Mouse (Mus musculus): ENCODE data around the gene Nckipsd. TPM values are rescaled to one million over a fixed set of nuclear protein-coding genes. Genes with fewer than 3 reads are reported as not detected.

Nckipsd gene
- total RNA-seq, 2 experiments from 2014 or later, result 27.7 to 31.7 TPM

DNA sequence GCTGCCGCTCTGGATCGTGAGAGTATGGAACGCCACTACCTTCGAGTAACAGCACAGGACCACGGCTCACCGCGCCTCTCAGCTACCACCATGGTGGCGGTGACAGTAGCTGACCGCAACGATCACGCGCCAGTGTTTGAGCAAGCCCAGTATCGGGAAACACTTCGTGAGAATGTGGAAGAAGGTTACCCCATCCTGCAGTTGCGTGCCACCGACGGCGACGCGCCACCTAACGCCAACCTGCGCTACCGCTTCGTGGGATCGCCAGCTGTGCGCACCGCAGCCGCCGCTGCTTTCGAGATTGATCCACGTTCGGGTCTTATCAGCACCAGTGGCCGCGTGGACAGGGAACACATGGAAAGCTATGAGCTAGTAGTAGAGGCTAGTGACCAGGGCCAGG lies 19.3 kb downstream of the Nckipsd start:
- intact Hi-C loops (cut with DNase I), result no loop called here
- no peak for DNase-seq (ENCODE audit: extremely low spot score in 1 of 2, low spot score in 2 of 2)

DNA sequence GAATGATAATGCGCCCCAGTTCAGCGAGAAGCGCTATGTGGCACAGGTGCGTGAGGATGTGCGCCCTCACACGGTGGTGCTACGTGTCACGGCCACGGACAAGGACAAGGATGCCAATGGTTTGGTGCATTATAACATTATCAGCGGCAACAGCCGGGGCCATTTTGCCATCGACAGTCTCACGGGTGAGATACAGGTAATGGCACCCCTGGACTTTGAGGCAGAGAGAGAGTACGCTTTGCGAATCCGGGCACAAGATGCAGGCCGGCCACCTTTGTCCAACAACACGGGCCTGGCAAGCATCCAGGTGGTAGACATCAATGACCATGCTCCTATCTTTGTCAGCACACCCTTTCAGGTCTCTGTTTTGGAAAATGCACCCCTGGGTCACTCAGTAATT lies 19.7 kb downstream of the Nckipsd start:
- no peak for DNase-seq (ENCODE audit: extremely low spot score in 1 of 2, low spot score in 2 of 2)
- intact Hi-C loops (cut with DNase I), result no loop called here

DNA sequence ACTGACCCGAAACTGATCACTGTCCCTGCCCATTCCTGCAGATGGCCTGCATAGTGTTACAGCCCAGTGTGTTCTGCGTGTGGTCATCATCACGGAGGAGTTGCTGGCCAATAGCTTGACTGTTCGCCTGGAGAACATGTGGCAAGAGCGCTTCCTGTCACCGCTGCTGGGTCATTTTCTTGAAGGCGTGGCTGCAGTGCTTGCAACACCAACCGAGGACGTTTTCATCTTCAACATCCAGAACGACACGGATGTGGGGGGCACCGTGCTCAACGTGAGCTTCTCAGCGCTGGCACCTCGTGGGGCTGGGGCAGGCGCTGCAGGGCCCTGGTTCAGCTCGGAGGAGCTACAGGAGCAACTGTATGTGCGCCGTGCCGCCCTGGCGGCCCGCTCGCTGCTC lies 23.5 kb downstream of the Nckipsd start:
- no peak for DNase-seq (ENCODE audit: extremely low spot score in 1 of 2, low spot score in 2 of 2)
- intact Hi-C loops (cut with DNase I), result no loop called here

DNA sequence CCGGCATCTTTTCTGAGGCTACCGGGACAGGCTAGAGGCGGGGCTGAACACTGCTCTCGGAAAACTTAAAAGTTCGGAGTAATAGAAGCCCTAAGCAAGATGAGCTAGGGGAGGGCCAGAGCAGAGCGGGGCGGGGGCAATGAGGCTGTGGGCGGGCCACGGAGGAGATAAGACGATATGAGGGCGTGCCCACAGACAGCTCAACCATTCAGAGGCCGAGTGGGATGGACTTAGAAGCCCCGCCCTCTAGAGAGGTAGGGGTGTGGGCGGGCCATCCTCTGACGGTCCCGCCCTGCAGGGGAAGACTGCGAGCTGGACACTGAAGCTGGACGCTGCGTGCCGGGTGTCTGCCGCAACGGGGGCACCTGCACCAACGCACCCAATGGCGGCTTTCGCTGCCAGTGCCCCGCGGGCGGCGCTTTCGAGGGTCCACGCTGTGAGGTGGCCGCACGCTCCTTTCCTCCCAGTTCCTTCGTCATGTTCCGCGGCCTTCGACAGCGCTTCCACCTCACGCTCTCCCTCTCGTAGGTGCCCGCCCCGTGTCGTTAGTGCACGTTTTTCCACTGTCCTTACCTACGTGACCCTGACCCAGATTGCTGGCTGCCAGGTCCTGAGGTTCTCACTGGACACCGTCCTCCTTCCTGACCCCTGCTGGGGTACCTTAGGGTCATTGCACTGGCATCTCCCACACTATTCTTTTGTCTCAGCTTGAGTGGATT lies 24.4 kb downstream of the Nckipsd start:
- intact Hi-C loops (cut with DNase I), result no loop called here
- DNase-seq (ENCODE audit: extremely low spot score in 1 of 2, low spot score in 2 of 2), result peak; percentile 70 to 91

DNA sequence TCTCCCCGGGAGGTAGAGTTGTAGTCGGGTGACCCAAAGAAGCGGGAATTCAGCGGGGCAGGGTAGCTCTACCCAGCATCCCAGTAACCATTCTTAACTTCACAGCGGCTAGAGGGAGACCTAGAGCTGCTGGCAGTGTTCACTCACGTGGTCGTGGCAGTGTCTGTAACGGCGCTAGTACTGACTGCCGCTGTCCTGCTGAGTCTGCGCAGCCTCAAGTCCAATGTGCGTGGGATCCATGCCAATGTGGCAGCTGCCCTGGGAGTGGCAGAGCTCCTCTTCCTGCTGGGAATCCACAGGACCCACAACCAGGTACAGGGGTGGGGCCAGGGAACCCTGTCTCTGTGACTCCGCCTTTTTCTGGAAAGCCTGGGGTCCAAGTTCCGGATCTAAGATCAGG lies 34.8 kb downstream of the Nckipsd start:
- peak in 1 of 2 experiments; percentile 83 for DNase-seq (ENCODE audit: extremely low spot score in 1 of 2, low spot score in 2 of 2)
- intact Hi-C loops (cut with DNase I), result no loop called here

DNA sequence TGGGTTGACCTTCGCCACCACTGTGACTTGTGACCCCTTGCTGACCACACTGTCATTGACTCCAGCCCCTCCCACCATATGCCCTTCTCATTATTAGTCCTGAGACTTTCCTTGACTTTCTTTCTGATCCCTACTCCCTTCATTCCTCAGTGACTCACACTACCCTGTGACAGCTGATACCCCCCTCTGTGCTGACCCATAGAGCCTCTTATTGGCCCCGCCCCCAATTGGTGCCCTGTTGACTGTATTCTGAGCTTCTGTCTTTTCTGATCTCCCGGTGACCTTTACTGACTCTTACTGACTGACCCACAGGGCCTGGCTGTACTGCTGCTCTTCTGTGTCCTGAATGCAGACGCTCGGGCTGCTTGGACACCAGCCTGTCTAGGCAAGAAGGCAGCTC lies 37.2 kb downstream of the Nckipsd start:
- DNase-seq (ENCODE audit: extremely low spot score in 1 of 2, low spot score in 2 of 2), result no peak
- intact Hi-C loops (cut with DNase I), result no loop called here

DNA sequence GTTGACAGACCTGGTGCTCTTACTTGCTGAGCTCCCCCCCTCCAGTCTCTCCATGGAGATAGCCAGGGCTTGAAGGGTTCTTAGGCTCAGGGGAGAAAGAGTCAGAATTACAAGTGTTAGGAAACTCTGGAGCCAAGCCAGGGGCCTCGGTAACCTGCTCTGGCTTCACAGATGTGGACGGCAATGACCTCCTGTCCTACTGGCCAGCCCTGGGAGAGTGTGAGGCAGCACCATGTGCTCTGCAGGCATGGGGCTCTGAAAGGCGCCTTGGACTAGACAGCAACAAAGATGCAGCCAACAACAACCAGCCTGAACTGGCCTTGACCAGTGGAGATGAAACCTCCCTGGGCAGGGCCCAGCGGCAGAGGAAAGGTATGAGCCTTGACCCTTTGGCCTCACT lies 39.2 kb downstream of the Nckipsd start:
- intact Hi-C loops (cut with DNase I), result no loop called here
- no peak for DNase-seq (ENCODE audit: extremely low spot score in 1 of 2, low spot score in 2 of 2)

DNA sequence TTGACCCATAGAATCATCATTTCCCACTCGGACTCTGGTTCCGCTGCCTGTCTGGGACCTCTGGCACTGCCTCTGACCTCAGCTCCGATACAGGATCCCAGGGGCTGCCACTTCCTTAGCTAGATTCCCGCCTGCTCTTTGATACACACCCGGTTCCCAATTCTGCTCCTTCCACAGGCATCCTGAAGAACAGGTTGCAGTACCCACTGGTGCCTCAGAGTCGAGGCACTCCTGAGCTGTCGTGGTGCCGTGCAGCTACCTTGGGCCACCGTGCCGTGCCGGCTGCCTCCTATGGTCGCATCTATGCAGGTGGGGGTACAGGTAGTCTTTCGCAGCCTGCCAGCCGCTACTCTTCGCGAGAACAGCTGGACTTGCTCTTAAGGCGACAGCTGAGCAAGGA lies 40.3 kb downstream of the Nckipsd start:
- intact Hi-C loops (cut with DNase I), result no loop called here
- DNase-seq (ENCODE audit: extremely low spot score in 1 of 2, low spot score in 2 of 2), result no peak

DNA sequence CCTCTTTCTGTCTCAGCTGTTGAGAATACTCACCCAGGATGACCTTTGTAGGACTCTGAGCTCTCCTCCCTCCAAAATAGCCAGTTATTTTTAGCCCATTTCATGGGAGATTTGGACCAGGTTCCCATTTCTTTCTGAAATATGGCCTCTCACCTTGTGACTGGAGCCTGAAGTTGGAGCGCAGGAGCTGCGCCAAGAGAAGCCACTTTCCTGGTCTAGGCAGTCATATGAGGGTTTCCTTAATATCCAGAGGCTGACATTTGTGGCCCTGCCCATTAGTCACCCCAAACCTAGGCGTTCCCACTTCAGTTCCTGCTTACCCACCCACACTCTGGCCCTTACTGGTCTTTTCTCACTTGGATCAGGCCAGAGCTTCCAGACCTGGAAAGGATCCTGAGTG lies 44.8 kb downstream of the Nckipsd start, which contains the start of gene Slc26a6:
Slc26a6 (plus strand) TSS at position 308 of the 400 bp plus-strand sequence.
- DNase-seq (ENCODE audit: extremely low spot score in 1 of 2, low spot score in 2 of 2), result no peak
- intact Hi-C loops (cut with DNase I), result no loop called here

DNA sequence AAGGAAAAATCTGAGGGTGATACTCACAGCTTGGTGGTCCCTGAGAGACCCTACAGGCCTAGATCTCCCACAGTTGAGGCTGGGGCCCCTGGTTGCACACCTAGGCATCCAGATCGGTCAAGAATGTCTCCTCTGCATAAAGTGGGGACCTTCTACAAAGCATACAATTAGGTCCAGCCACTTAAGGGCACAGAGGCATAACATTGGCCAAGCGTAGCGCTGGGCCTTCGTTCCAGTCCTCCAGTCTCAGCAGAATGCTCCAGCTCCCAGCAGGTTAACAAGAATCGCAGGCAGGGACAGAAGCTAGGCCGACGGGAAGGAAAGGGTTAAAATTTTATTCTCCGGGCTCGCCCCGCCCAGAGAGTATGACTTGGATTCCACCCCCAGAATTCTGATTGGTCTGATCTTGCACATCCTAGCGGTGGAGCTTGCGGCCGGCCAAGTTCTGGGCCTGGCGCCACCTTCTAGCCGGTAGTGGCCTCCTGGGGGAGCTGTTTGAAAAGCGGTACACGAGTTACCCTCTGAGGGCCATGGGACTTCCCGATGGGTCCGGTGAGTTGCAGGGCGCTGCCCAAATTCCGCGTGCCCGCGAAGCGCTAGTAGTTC lies 45.6 kb downstream of the Nckipsd start:
- DNase-seq (ENCODE audit: extremely low spot score in 1 of 2, low spot score in 2 of 2), result peak; percentile 94
- intact Hi-C loops (cut with DNase I), result no loop called here

DNA sequence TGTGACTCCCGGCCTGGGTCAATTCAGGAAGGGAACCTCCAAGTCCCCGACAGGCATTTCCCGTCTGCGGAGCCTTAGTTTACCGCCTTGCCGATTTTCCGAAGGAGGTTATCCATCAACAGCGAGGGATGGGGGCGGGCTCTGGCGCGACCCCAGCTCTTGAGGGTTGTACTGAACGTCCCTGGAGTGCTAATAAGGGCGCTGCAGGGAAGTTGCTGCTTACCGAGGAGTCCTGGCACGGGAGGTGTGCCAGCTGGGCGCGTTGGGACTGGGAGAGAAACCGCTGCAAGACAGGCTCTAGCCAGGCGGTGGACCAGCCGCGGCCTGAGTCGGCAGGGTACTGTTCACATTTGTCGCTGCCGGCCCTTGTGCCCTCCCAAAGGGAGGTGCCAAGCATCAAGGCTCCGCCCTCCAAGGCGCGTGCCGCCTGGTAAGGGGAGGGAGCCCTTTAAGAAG lies 46.1 kb downstream of the Nckipsd start:
- DNase-seq (ENCODE audit: extremely low spot score in 1 of 2, low spot score in 2 of 2), result peak; percentile 89 to 92
- intact Hi-C loops (cut with DNase I), result no loop called here

DNA sequence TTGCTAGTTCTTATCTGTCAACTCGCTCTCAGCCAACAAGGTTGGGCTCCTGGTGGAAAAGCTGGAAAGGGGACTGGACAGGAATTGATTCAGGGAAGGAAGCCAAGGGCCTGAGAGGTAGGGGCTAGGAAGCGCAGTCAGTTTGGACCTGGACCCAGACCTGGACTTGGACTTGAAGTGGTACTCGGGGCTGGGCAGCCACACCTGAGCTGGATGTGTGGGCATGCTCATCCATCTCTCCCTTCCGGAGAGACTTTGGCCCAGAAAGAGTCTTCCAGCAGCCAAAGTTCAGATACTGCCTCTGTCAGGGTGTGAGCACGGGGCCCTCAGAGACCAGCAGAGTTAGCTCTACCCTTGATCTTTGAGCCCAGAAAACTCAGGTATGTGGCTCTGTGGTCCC lies 47.2 kb downstream of the Nckipsd start:
- intact Hi-C loops (cut with DNase I), result no loop called here

DNA sequence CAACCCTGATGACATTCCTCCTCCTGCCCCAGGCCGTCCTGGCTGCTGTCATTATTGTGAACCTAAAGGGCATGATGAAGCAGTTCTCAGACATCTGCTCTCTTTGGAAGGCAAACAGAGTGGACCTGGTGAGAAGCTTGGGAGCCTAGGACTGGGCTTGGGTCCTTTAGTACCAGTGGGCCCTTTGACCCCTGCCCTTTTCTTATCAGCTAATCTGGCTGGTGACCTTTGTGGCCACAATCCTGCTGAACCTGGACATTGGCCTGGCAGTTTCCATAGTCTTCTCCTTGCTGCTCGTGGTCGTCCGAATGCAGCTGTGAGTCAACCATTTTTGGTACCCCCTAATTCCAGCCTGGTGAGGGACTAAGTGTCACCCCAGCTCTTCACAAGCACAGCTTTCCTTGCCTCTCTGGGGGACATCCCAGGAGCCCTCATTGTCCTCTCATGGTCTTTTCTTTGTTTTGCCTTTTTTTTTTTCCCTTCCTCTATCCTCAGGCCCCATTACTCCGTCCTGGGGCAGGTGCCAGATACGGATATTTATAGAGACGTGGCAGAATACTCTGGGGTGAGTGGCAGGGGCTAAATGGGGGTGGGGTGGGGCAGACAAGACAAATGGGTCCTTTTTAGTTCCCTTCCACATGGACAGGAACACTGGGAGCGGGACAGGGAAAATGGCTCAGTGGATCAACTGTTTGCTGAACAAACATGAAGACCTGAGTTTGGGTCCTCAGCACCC lies 50.8 kb downstream of the Nckipsd start:
- no peak for DNase-seq (ENCODE audit: extremely low spot score in 1 of 2, low spot score in 2 of 2)
- intact Hi-C loops (cut with DNase I), result no loop called here

More for the DNA sequence above, 47.2 kb downstream of the Nckipsd start:
- DNase-seq (ENCODE audit: extremely low spot score in 1 of 2, low spot score in 2 of 2), result no peak

Small RNAs within 50 kb of the gene (microRNA-seq; reads per million reads assigned to microRNA genes)
- not detected for gene Gm23156

Other genes starting within 250 kb of the Nckipsd start
- 10 to 100 TPM; 64.3 to 68.3 TPM for gene Impdh2, start 248.1 kb upstream of the Nckipsd start, total RNA-seq (2021)
- 10 to 100 TPM; 53.3 to 57.0 TPM for gene Ndufaf3, start 240.9 kb upstream of the Nckipsd start, total RNA-seq (2021)
- gene Dalrd3, start 238.5 kb upstream of the Nckipsd start, total RNA-seq (2021), result 10 to 100 TPM; 70.9 to 76.1 TPM
- 100 to 1,000 TPM; 282 TPM for gene Wdr6, start 229.6 kb upstream of the Nckipsd start, total RNA-seq (2021)
- gene P4htm, start 210.7 kb upstream of the Nckipsd start, total RNA-seq (2021), result 10 to 100 TPM; 47.8 to 52.2 TPM
- gene Arih2, start 159.0 kb upstream of the Nckipsd start, total RNA-seq (2021), result 10 to 100 TPM; 46.7 to 48.8 TPM
- 10 to 100 TPM; 15.7 to 16.5 TPM for gene Slc25a20, start 146.3 kb upstream of the Nckipsd start, total RNA-seq (2021)
- 10 to 100 TPM; 54.3 to 58.7 TPM for gene Prkar2a, start 119.1 kb upstream of the Nckipsd start, total RNA-seq (2021)
- 100 to 1,000 TPM; 165 to 170 TPM for gene Ip6k2, start 24.6 kb upstream of the Nckipsd start, total RNA-seq (2021)
- 10 to 100 TPM; 57.2 to 62.0 TPM for gene Celsr3, start 18.0 kb downstream of the Nckipsd start, total RNA-seq (2021)
- gene Slc26a6, start 44.9 kb downstream of the Nckipsd start, total RNA-seq (2021), result 10 to 100 TPM; 35.3 to 41.3 TPM
- gene Tmem89, start 106.3 kb downstream of the Nckipsd start, total RNA-seq (2021), result not detected
- 100 to 1,000 TPM; 394 to 398 TPM for gene Uqcrc1, start 128.3 kb downstream of the Nckipsd start, total RNA-seq (2021)
- 1 to 10 TPM; 5.2 to 6.1 TPM for gene Col7a1, start 145.2 kb downstream of the Nckipsd start, total RNA-seq (2021)
- under 1 TPM; 0.30 to 0.49 TPM for gene Ucn2, start 177.6 kb downstream of the Nckipsd start, total RNA-seq (2021)
- gene Pfkfb4, start 183.4 kb downstream of the Nckipsd start, total RNA-seq (2021), result 10 to 100 TPM; 19.2 to 25.8 TPM
- gene Shisa5, start 230.2 kb downstream of the Nckipsd start, total RNA-seq (2021), result 10 to 100 TPM; 46.2 to 56.7 TPM